Mouse (Mus musculus): ENCODE measurements around the gene Ahdc1. TPM values are rescaled to one million over a fixed set of nuclear protein-coding genes. Genes with fewer than 3 reads are reported as not detected.
"Not testable (repeated sequence)": the region's sequence is repeated elsewhere in the genome, so short reads cannot be mapped to it uniquely, and the experiment has no call there.

Ahdc1 gene
- polyA plus RNA-seq, 1 experiment: 23.7 TPM

DNA sequence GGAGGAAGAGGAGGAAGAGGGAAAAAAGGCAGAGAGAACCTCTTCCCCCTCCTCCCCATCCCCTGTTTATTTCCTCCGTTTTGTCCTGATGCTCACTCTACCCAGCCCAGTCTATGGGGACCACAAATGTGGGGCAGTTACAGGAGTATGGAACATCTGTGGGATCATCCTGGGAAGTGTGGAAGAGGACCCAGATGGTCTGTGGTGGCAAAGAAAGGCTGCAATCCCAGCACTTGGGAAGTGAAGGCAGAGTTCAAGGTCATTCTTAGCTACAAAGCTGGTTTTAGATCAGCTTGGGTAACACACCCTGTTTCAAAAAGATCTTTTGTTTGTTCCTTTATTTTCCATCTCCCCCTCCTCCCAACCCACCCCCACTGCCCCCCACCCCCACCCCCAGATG lies 83.2 kb downstream of the Ahdc1 start:
- 60% methylated on average over 1 of the region's 1 CpGs for WGBS
- Histone ChIP-seq H3K36me3 (ENCODE audit: control insufficient read depth, insufficient read depth, low read length) (no peaks in the 10 kb centered on the region), H3K27ac (ENCODE audit: insufficient read depth, low read depth, low read length) (no peak overlapping the region), H3K27me3 (ENCODE audit: control insufficient read depth, insufficient read depth, low read length) (no peaks in the 10 kb centered on the region), H3K4me3 (ENCODE audit: low read depth, low read length) (no peak overlapping the region), H3K4me1 (ENCODE audit: control insufficient read depth, insufficient read depth, insufficient read length, low read length) (peaks cover 50% of the 10 kb centered on the region)
- TF ChIP-seq CTCF (IDR thresholded peaks at IDR 0.05; ENCODE audit: extremely low read depth, insufficient read length, insufficient replicate concordance, low read depth, low read length) (no peak), POLR2A (IDR thresholded peaks at IDR 0.05; ENCODE audit: low read depth, low read length) (no peak)

DNA sequence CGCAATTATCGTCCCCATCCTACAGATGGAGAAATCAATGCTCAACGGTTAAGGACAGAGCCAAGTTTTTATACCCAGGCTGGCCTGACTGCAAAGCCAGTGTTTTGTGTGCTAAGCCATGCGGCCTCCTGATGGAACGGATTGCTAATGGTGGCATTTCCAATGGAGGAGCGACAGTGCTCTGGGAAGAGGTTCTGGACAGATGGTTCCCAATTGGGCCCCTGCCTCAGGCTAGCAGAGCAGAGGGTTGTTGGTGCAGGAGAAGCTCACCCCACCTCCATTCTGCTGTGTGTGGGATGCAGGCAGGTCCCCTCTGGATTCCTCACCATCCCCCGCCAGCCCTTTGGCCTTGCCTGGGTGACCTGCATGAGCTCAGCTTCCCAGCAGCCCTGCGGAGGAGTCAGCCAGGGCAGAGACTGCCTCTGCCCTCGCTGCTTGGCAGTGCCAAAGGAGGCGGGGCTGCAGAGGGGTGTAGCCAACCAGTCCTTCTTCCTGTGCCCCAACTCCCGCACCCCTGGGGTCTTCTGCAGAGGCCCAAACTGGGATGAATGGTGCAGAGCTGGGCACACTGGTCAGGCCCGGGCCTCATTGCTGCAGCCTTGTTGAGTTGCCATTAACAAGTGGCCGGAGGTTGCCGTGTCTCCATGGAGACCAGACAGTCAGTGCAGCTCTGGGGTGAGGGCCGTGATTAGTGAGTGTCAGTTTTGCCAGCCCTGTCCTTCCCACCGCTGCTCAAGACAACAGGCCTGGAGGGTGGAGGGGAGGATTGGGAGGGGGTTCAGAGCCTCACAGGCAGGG lies 84.1 kb downstream of the Ahdc1 start:
- Histone ChIP-seq H3K27ac (ENCODE audit: insufficient read depth, low read depth, low read length) (peak overlapping the region; percentile 82), H3K27me3 (ENCODE audit: control insufficient read depth, insufficient read depth, low read length) (no peaks in the 10 kb centered on the region), H3K4me3 (ENCODE audit: low read depth, low read length) (peak overlapping the region; percentile 49), H3K36me3 (ENCODE audit: control insufficient read depth, insufficient read depth, low read length) (no peaks in the 10 kb centered on the region), H3K4me1 (ENCODE audit: control insufficient read depth, insufficient read depth, insufficient read length, low read length) (peaks cover 41% of the 10 kb centered on the region)
- TF ChIP-seq POLR2A (IDR thresholded peaks at IDR 0.05; ENCODE audit: low read depth, low read length) (no peak; the same call in 1 of the 2 replicates), CTCF (IDR thresholded peaks at IDR 0.05; ENCODE audit: extremely low read depth, insufficient read length, insufficient replicate concordance, low read depth, low read length) (no peak)
- WGBS: 27% methylated on average over 16 of the region's 16 CpGs

DNA sequence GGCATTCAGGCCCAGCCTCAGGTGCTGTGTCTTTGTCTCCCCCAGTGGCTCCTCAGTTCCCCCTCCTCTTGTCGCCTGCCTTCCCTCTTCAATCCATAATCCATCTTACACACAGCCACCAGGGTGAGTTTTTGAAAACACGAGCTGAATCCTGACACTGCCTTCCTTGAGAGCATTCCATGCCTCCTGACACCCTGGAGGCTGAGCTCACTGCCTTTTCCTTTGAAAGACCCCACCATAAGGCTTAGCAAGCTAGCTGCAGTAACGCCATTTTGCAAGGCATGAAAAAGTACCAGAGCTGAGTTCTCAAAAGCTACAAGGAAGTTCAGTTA lies 84.6 kb downstream of the Ahdc1 start:
- not testable (repeated sequence) for H3K36me3 ChIP-seq (ENCODE audit: control insufficient read depth, insufficient read depth, low read length); H3K27me3 ChIP-seq (ENCODE audit: control insufficient read depth, insufficient read depth, low read length)
- H3K4me1 ChIP-seq (ENCODE audit: control insufficient read depth, insufficient read depth, insufficient read length, low read length): peaks cover 36% of the 10 kb centered on the region
- H3K4me3 ChIP-seq (ENCODE audit: low read depth, low read length): peak overlapping the region; percentile 49
- H3K27ac ChIP-seq (ENCODE audit: insufficient read depth, low read depth, low read length): peak overlapping the region; percentile 82
- WGBS: 5% methylated on average over 3 of the region's 3 CpGs

DNA sequence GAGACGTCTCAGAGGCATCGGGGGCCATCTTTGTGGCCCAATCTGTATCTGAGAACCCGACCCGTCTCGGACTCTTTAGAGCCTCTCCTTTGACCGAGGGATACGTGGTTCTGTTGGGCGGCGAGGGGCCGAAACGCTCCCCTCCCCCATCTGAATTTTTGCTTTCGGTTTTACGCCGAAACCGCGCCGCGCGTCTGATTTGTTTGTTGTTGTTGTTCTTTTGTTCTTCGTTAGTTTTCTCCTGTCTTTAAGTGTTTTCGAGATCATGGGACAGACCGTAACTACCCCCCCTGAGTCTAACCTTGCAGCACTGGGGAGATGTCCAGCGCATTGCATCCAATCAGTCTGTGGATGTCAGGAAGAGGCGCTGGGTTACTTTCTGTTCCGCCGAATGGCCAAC lies 85.6 kb downstream of the Ahdc1 start:
- H3K27ac ChIP-seq (ENCODE audit: insufficient read depth, low read depth, low read length): peak overlapping the region; percentile 87; the same call in 1 of the 2 replicates
- WGBS: 0% methylated on average over 15 of the region's 26 CpGs

DNA sequence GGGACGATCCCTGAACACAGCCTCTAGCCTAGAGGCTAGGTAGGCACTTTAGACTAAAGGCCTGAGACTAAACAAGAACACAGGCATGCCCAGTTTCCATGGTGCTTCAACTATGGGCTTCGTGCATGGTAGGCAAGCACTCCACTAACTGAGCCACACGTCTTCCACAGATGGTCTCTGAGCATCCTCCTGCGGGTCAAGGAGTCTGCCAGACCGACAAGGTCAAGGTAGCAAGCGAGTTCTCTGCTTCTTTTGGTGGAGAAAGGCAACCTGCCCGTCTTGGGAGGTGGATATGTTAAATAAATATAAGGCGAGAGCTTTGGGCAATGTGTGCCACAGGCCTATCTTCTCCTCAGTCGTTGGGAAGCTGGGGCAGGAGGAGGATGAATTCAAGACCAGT lies 90.7 kb downstream of the Ahdc1 start:
- no peaks in the 10 kb centered on the region for H3K27me3 ChIP-seq (ENCODE audit: control insufficient read depth, insufficient read depth, low read length)
- H3K36me3 ChIP-seq (ENCODE audit: control insufficient read depth, insufficient read depth, low read length): peaks cover 18% of the 10 kb centered on the region
- peak overlapping the region; percentile 55 for H3K27ac ChIP-seq (ENCODE audit: insufficient read depth, low read depth, low read length)
- H3K4me3 ChIP-seq (ENCODE audit: low read depth, low read length): peak overlapping the region; percentile 37
- peaks cover 7% of the 10 kb centered on the region; the same call in 1 of the 2 replicates for H3K4me1 ChIP-seq (ENCODE audit: control insufficient read depth, insufficient read depth, insufficient read length, low read length)
- WGBS: 34% methylated on average over 9 of the region's 9 CpGs
- TF ChIP-seq POLR2A (IDR thresholded peaks at IDR 0.05; ENCODE audit: low read depth, low read length) (no peak), CTCF (IDR thresholded peaks at IDR 0.05; ENCODE audit: extremely low read depth, insufficient read length, insufficient replicate concordance, low read depth, low read length) (no peak)

More for the DNA sequence above, 85.6 kb downstream of the Ahdc1 start:
- not testable (repeated sequence) for H3K27me3 ChIP-seq (ENCODE audit: control insufficient read depth, insufficient read depth, low read length); H3K36me3 ChIP-seq (ENCODE audit: control insufficient read depth, insufficient read depth, low read length)
- Histone ChIP-seq H3K4me1 (ENCODE audit: control insufficient read depth, insufficient read depth, insufficient read length, low read length) (peaks cover 29% of the 10 kb centered on the region), H3K4me3 (ENCODE audit: low read depth, low read length) (peak overlapping the region; percentile 52)

DNA sequence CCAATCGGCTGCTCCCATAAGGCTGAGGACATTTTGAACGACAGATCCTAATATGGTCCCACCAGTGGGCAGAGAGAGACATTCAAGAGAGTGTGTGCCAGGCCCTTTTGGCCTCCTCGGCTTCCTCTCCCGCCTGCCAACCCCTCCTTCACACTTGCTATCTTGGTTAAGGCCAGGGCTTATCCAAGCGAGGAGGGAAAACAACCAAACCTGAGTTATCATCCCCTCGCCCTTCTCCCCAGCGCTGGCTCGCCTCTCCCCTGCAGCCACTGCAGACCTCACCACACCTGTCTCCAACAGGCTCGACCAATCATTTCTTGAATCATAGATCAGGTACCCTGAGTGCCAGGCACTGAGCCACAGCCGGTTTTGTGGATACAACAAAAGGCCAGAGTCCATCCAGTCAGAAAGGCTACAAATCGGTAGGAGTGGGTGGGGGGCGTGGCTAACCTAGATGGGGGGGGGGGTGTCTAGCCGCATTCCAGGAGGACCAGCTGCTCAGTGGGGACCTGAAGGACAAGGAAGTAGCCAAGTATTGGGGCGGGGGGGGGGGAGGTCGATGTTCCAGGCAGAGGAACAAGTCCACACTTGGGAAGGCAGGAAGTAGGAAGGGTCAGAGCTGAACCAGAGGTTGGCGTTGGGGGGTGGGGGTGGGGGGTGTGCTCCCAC lies 92.6 kb downstream of the Ahdc1 start:
- 15% methylated on average over 16 of the region's 16 CpGs for WGBS
- H3K27ac ChIP-seq (ENCODE audit: insufficient read depth, low read depth, low read length): peak overlapping the region; percentile 63
- peaks cover 18% of the 10 kb centered on the region for H3K36me3 ChIP-seq (ENCODE audit: control insufficient read depth, insufficient read depth, low read length)
- H3K4me1 ChIP-seq (ENCODE audit: control insufficient read depth, insufficient read depth, insufficient read length, low read length): peaks cover 15% of the 10 kb centered on the region
- TF ChIP-seq POLR2A (IDR thresholded peaks at IDR 0.05; ENCODE audit: low read depth, low read length) (no peak), CTCF (IDR thresholded peaks at IDR 0.05; ENCODE audit: extremely low read depth, insufficient read length, insufficient replicate concordance, low read depth, low read length) (no peak)
- no peaks in the 10 kb centered on the region for H3K27me3 ChIP-seq (ENCODE audit: control insufficient read depth, insufficient read depth, low read length)
- H3K4me3 ChIP-seq (ENCODE audit: low read depth, low read length): peak overlapping the region; percentile 1; the same call in 1 of the 2 replicates

DNA sequence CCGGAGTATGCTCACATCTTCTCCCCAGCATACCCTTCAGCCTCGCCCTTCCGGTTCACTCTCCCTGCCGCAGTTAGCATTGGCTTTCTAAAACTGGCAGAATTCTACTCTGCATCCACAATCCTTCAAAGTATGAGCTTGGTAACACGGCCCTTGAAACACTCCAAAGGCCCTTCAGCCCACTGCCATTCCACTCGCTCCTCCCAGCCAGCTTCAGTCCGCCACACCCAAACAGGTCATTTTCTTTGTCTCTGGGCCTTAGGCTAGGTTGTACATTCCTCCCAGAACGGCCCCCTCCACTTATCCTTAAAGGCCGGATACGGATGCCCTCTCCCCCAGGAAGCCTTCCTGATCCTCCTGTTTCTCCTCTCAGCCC lies 93.1 kb downstream of the Ahdc1 start:
- WGBS: 23% methylated on average over 10 of the region's 10 CpGs
- peaks cover 15% of the 10 kb centered on the region for H3K4me1 ChIP-seq (ENCODE audit: control insufficient read depth, insufficient read depth, insufficient read length, low read length)

More for the DNA sequence above, 93.1 kb downstream of the Ahdc1 start:
- Histone ChIP-seq H3K27me3 (ENCODE audit: control insufficient read depth, insufficient read depth, low read length) (no peaks in the 10 kb centered on the region), H3K4me3 (ENCODE audit: low read depth, low read length) (no peak overlapping the region), H3K27ac (ENCODE audit: insufficient read depth, low read depth, low read length) (peak overlapping the region; percentile 63), H3K36me3 (ENCODE audit: control insufficient read depth, insufficient read depth, low read length) (peaks cover 18% of the 10 kb centered on the region)
- TF ChIP-seq POLR2A (IDR thresholded peaks at IDR 0.05; ENCODE audit: low read depth, low read length) (no peak), CTCF (IDR thresholded peaks at IDR 0.05; ENCODE audit: extremely low read depth, insufficient read length, insufficient replicate concordance, low read depth, low read length) (no peak)
